Mouse (Mus musculus): ENCODE results near the gene Plaur.
A peak's percentile ranks its signal among the peaks of the same experiment; 100 is the strongest.
"Not testable (repeated sequence)": the region's sequence is repeated elsewhere in the genome, so short reads cannot be mapped to it uniquely, and the experiment has no call there.

The Plaur gene

GRCm38 (mm10) chr7:24506838-24507725 lies 44.8 kb downstream of the Plaur start, which contains the start of gene Zfp428:
TSS of gene Zfp428 (plus strand) at chr7:24507006.
- peak; percentile 87 for DNase-seq (ENCODE audit: low read depth, low spot score)

- no peak for DNase-seq (ENCODE audit: low read depth, low spot score)
Observed at GRCm38 (mm10) chr7:24507726-24508114, 45.4 kb downstream of the Plaur start.

GRCm38 (mm10) chr7:24512355-24512754 lies 50.1 kb downstream of the Plaur start, which contains the start of gene AC161166.1:
TSS of gene AC161166.1 (minus strand) at chr7:24512455.
- no peak for DNase-seq (ENCODE audit: low read depth, low spot score)

- DNase-seq (ENCODE audit: low read depth, low spot score) = not testable (repeated sequence)
Observed at GRCm38 (mm10) chr7:24516319-24516718, 54.0 kb downstream of the Plaur start.

GRCm38 (mm10) chr7:24517077-24517476 lies 54.8 kb downstream of the Plaur start:
- DNase-seq (ENCODE audit: low read depth, low spot score) = no peak

- no peak for DNase-seq (ENCODE audit: low read depth, low spot score)
Observed at GRCm38 (mm10) chr7:24517654-24518053, 55.4 kb downstream of the Plaur start.

GRCm38 (mm10) chr7:24519130-24519529 lies 56.8 kb downstream of the Plaur start:
- no peak for DNase-seq (ENCODE audit: low read depth, low spot score)

- not testable (repeated sequence) for DNase-seq (ENCODE audit: low read depth, low spot score)
Observed at GRCm38 (mm10) chr7:24520054-24520453, 57.8 kb downstream of the Plaur start.

- no peak for DNase-seq (ENCODE audit: low read depth, low spot score)
Observed at GRCm38 (mm10) chr7:24522805-24523204, 60.5 kb downstream of the Plaur start.

- DNase-seq (ENCODE audit: low read depth, low spot score) = no peak
Observed at GRCm38 (mm10) chr7:24523723-24524122, 61.4 kb downstream of the Plaur start.

GRCm38 (mm10) chr7:24524978-24525377 lies 62.7 kb downstream of the Plaur start:
- no peak for DNase-seq (ENCODE audit: low read depth, low spot score)

Data from retina, postnatal 7 days (tissue).